Mouse (Mus musculus): ENCODE results near the gene E030025P04Rik. TPM values are rescaled to one million over a fixed set of nuclear protein-coding genes. Genes with fewer than 3 reads are reported as not detected.

Gene E030025P04Rik
- polyA plus RNA-seq, 1 experiment, result not detected

DNA sequence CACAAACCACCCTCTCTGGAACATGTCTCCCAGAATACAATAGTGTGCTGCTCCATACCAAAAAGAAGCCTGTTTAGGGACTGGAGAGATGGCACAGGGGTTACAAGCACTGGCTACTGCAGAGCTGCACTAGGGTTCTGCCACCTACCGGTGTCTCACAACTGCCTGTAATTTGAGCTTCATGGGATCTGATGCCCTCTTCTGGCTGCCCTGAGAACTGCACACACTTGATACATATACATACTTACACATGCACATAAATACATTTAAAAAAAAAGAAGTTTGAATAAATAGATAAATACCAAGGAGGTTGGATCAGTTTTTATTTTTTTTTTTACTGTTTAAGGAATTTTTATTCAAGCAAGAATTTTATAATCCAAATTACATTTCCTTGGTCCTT lies 28.1 kb upstream of the E030025P04Rik start:
- 86% methylated on average over 1 of the region's 1 CpGs for WGBS
- Histone ChIP-seq H3K4me1 (ENCODE audit: control insufficient read depth, insufficient read depth, low read length) (no peaks in the 10 kb centered on the region), H3K4me3 (ENCODE audit: insufficient read depth, low read depth, low read length) (no peak overlapping the region), H3K27ac (ENCODE audit: insufficient read depth, low read depth, low read length) (no peak overlapping the region)
- TF ChIP-seq CTCF (IDR thresholded peaks at IDR 0.05; ENCODE audit: insufficient read depth, low read depth, low read length) (no peak), POLR2A (IDR thresholded peaks at IDR 0.05; ENCODE audit: insufficient read depth, low read depth, low read length) (no peak)

DNA sequence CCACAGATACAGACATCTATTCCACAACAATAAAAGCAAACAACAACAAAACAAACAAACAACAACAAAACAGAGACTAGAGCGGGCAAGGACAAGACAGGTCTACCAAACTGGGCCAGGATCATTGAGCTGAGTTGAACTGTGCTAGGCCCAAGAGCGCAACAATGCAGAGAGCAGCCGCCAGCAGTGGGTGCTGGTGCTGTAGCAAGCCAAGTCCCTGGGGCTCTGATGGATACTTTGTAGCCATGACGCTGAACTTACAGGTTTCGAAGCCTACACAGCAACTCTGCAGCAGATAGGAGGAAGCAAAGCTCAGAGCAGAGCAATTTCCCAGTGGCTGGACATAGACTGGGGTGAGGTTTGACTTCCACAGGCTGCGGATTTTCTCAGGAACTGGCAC lies 26.6 kb upstream of the E030025P04Rik start:
- Histone ChIP-seq H3K4me1 (ENCODE audit: control insufficient read depth, insufficient read depth, low read length) (no peaks in the 10 kb centered on the region), H3K4me3 (ENCODE audit: insufficient read depth, low read depth, low read length) (no peak overlapping the region), H3K27ac (ENCODE audit: insufficient read depth, low read depth, low read length) (no peak overlapping the region)
- 98% methylated on average over 6 of the region's 6 CpGs for WGBS
- TF ChIP-seq POLR2A (IDR thresholded peaks at IDR 0.05; ENCODE audit: insufficient read depth, low read depth, low read length), result no peak
- no peak for TF ChIP-seq CTCF (IDR thresholded peaks at IDR 0.05; ENCODE audit: insufficient read depth, low read depth, low read length)

DNA sequence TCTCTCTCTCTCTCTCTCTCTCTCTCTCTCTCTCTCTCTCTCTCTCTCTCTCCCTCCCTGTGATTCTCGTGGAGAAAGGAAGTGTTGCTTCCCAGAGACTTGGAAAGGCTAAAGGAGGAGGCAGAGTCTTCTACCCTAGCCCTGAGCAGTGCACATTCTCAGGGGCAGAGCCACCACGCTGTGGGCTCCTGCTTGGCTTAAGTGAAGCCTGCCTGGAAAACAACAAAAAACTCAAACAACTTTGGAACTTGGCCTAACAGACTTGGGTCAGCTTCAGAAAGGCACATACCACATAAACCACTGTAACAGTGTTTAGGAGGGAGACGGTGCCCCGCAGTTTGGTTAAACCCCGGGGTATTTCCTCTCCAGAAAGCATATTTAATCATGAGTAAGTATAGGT lies 13.5 kb upstream of the E030025P04Rik start:
- no peaks in the 10 kb centered on the region for H3K4me1 ChIP-seq (ENCODE audit: control insufficient read depth, insufficient read depth, low read length)
- whole genome bisulfite sequencing, result 47% methylated on average over 5 of the region's 5 CpGs

DNA sequence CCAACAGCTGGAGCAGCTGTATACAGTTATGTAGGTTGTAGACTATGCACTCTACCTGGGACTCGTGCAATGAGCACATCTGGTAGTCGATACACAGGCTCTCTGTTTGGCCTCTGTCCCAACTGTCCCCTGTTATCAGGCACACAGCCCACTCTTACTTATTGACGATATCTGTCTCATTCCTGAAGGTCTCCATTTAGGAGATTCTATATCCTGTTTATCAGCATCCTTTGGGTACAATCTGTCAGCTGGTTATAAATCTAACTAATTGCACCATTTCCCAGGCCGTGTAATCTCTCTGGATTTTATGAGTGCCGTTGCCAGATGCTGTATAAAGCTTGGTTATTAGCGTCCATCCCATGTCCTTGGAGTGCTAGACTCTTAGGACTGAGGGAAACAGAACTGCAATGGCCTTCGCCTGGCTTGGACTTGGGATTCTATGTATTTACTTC lies 747 bp upstream of the E030025P04Rik start:
- WGBS, result 69% methylated on average over 7 of the region's 7 CpGs

More for the DNA sequence above, 13.5 kb upstream of the E030025P04Rik start:
- H3K27ac ChIP-seq (ENCODE audit: insufficient read depth, low read depth, low read length), result no peak overlapping the region
- TF ChIP-seq POLR2A (IDR thresholded peaks at IDR 0.05; ENCODE audit: insufficient read depth, low read depth, low read length), result no peak
- no peak for TF ChIP-seq CTCF (IDR thresholded peaks at IDR 0.05; ENCODE audit: insufficient read depth, low read depth, low read length)
- H3K4me3 ChIP-seq (ENCODE audit: insufficient read depth, low read depth, low read length), result no peak overlapping the region

DNA sequence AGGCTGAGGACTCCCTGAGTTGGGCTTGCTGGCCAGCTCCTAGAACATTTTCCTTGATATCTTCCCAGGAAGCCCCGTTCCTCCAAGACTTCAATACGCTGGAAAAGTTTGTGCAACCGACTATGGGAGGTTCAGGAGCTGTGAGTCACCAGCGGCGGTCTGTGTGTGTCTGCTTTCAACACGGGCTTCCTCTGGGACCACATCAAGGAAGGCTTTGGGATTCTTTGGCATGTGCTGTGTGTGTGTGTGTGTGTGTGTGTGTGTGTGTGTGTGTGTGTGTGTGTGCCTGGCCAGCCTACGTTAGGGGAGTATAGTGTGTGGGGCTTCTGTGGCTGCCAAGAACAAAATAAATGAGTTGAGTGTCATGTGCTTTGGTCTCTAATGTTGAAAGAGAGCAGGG lies 17.7 kb downstream of the E030025P04Rik start:
- WGBS, result 45% methylated on average over 7 of the region's 7 CpGs
- TF ChIP-seq CTCF (IDR thresholded peaks at IDR 0.05; ENCODE audit: insufficient read depth, low read depth, low read length) (no peak), POLR2A (IDR thresholded peaks at IDR 0.05; ENCODE audit: insufficient read depth, low read depth, low read length) (no peak)

More for the DNA sequence above, 747 bp upstream of the E030025P04Rik start:
- Histone ChIP-seq H3K4me1 (ENCODE audit: control insufficient read depth, insufficient read depth, low read length) (no peaks in the 10 kb centered on the region), H3K27ac (ENCODE audit: insufficient read depth, low read depth, low read length) (no peak overlapping the region), H3K4me3 (ENCODE audit: insufficient read depth, low read depth, low read length) (no peak overlapping the region)
- no peak for TF ChIP-seq CTCF (IDR thresholded peaks at IDR 0.05; ENCODE audit: insufficient read depth, low read depth, low read length)
- TF ChIP-seq POLR2A (IDR thresholded peaks at IDR 0.05; ENCODE audit: insufficient read depth, low read depth, low read length), result no peak

DNA sequence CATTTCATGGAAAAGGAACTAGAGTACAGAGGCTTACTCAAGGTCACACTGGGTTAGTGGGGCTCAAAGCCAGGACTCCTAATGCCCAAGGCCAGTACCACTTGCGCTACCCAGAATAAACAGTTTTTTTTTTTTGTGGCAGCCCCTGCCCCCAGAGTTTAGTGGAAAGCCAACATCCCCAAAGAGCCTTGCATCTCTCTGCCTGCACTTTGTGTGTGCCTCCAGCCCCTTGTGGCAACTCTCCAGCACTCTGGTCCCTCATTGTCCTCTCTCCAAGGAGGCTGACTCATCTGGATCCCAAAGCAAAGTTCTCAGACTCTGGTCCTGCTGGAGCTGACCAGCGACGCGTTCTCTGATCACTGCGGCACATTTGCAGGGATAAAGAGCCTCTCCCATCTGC lies 18.7 kb downstream of the E030025P04Rik start:
- Histone ChIP-seq H3K4me1 (ENCODE audit: control insufficient read depth, insufficient read depth, low read length) (peaks cover 6% of the 10 kb centered on the region; the same call in 1 of the 2 replicates), H3K4me3 (ENCODE audit: insufficient read depth, low read depth, low read length) (no peak overlapping the region), H3K27ac (ENCODE audit: insufficient read depth, low read depth, low read length) (no peak overlapping the region)
- 41% methylated on average over 5 of the region's 5 CpGs for WGBS
- no peak for TF ChIP-seq POLR2A (IDR thresholded peaks at IDR 0.05; ENCODE audit: insufficient read depth, low read depth, low read length)

More for the DNA sequence above, 17.7 kb downstream of the E030025P04Rik start:
- Histone ChIP-seq H3K27ac (ENCODE audit: insufficient read depth, low read depth, low read length) (no peak overlapping the region), H3K4me3 (ENCODE audit: insufficient read depth, low read depth, low read length) (no peak overlapping the region), H3K4me1 (ENCODE audit: control insufficient read depth, insufficient read depth, low read length) (peaks cover 6% of the 10 kb centered on the region; the same call in 1 of the 2 replicates)

DNA sequence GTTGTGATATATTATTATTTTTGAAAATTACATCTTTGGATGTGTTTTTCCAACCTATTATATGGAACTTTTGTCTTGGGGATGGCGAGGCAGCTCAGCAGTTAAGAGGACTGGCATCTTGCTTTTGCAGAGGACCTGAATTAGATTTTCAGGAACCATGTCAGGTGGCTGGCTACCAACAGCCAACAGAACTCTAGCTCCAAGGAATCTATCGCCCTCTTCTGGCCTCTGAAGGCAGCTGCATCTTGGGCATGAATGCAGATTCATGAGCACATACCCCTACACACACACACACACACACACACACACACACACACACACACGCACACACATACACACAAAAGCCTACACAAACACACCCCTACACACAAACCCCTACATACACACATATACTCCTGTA lies 19.9 kb downstream of the E030025P04Rik start:
- TF ChIP-seq CTCF (IDR thresholded peaks at IDR 0.05; ENCODE audit: insufficient read depth, low read depth, low read length), result no peak
- no peak for TF ChIP-seq POLR2A (IDR thresholded peaks at IDR 0.05; ENCODE audit: insufficient read depth, low read depth, low read length)
- Histone ChIP-seq H3K27ac (ENCODE audit: insufficient read depth, low read depth, low read length) (no peak overlapping the region), H3K4me3 (ENCODE audit: insufficient read depth, low read depth, low read length) (no peak overlapping the region), H3K4me1 (ENCODE audit: control insufficient read depth, insufficient read depth, low read length) (peaks cover 6% of the 10 kb centered on the region; the same call in 1 of the 2 replicates)
- 61% methylated on average over 3 of the region's 3 CpGs for WGBS

DNA sequence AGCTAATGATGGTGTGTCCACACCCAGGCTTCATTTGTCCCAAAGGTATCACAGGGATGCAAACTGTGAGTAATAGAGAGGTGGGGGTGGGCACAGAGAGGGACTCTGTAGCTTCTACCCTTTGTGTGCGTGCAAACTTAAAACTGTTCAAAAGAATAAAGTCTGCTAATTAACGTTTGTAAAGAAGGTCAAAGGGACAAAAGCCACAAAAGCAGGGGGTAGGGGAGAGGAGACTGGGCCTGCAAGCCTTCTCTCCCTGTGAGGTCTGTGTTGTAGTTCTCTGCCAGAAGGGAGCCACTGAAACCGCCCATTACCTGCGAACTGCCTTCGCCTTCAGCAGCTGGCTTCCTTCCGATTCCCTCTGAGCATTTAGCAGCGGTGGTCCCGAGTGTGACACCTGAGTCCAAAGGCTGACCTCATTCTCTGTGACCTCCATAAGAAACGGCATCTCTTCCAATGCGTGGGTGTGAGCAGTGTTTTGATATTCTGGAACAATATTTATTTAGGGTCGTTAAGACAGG lies 34.3 kb downstream of the E030025P04Rik start:
- WGBS, result 59% methylated on average over 11 of the region's 11 CpGs
- no peak for TF ChIP-seq CTCF (IDR thresholded peaks at IDR 0.05; ENCODE audit: insufficient read depth, low read depth, low read length)
- H3K4me1 ChIP-seq (ENCODE audit: control insufficient read depth, insufficient read depth, low read length), result no peaks in the 10 kb centered on the region
- H3K4me3 ChIP-seq (ENCODE audit: insufficient read depth, low read depth, low read length), result no peak overlapping the region
- H3K27ac ChIP-seq (ENCODE audit: insufficient read depth, low read depth, low read length), result no peak overlapping the region

DNA sequence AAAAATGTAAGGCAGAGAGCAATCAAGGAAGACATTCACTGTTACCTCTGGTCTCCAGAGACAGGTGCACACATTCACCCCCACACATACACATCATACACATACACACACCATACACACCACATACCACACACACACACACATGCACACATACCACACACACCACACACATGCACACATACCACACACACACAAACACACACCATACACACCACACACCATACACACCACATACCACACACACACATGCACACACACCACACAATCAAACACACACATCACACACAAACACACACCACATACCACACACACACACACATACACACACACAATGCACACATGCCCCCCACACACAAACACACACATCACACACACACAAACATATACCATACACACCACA lies 35.1 kb downstream of the E030025P04Rik start:
- H3K4me3 ChIP-seq (ENCODE audit: insufficient read depth, low read depth, low read length), result no peak overlapping the region
- H3K27ac ChIP-seq (ENCODE audit: insufficient read depth, low read depth, low read length), result no peak overlapping the region
- no peaks in the 10 kb centered on the region for H3K4me1 ChIP-seq (ENCODE audit: control insufficient read depth, insufficient read depth, low read length)
- TF ChIP-seq POLR2A (IDR thresholded peaks at IDR 0.05; ENCODE audit: insufficient read depth, low read depth, low read length) (no peak), CTCF (IDR thresholded peaks at IDR 0.05; ENCODE audit: insufficient read depth, low read depth, low read length) (no peak)

Measured in olfactory bulb, adult 2 months (tissue).